Mouse (Mus musculus) kidney, postnatal 4 days (tissue): ENCODE measurements at regions not wholly inside any gene's neighbourhood (a gene's known extent, or its start where the extent isn't known, plus 50 kb on each side); places are given as distances from the start of the nearest gene placed in this dataset.
"Not testable (repeated sequence)": the region's sequence is repeated elsewhere in the genome, so short reads cannot be mapped to it uniquely, and the experiment has no call there.

Experiments
- DNase-seq, 2 experiments: peaks; one replicate each; pipeline ENCODE4 v3.0.0; 2021; ENCODE audit warnings: mixed read lengths in 2 of 2

GRCm38 (mm10) chr4:22131751-22132736 lies 200.9 kb downstream of the Faxc start:
- DNase-seq, result peak; percentile 13 to 38

DNA sequence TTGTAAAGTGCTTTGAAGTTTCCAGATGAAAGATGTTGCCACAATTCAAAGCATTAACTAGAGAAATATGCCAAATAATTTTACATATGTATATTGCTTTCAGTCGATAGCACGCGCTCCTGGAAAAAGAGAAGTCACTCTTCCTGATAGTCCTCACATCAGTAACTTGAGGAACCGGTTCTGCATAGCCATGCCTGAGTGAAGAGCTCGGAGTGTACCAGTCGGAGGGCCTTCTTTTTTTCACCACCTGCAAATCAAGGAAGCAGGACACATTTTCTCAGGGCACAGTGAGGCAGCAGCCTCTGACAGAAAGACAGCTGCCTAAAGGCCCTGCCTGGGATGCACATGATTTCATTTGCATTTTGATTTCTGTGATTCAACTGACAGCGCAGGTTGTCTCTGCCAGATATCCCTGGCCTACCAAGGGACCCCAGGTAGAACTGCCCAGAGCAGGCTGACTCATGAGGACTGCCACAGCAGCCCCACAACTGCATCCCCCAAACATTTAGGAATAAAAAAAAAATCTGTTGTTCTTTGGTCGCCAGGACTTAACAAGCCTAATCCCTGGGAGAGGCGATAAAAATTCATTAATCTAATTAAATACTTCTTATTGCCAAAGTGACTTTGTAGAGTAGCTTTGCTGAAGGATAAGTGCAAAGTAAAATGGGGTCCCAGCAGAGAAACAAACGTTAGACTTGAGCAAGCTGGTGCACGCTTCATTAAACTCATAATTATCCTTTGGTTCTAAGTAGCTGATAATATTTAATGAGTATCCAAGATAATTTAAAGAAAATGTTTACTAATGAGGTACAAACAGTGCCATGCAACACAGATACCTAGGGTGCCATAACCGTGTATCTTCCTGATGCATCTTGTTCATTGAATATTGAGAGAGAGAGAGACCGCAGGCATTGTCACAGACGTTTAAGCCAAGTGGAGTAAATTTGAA lies 202.7 kb downstream of the Faxc start:
- DNase-seq, result peak in 1 of 2 experiments; percentile 7

- no peak for DNase-seq
Observed at GRCm38 (mm10) chr4:22140122-22140521, 209.0 kb downstream of the Faxc start.

DNA sequence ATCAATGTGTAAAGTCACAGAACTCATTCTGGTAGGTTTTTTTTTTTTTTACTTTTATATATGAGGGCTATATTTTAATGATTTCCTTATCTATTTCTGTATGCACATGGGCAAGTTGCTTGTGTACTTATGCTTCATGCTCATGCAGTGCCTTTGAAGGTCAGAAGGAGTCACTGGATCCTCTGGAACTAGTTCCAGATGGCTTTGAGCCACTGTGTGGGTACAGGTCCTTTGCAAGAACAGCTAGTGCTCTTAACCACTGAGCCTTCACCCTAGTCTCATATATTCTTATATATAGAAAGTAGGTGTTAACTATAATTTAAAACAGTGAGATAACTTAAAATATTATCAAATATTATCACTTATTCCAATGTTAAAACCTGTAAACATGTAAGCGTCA lies 212.4 kb downstream of the Faxc start:
- DNase-seq, result no peak

DNA sequence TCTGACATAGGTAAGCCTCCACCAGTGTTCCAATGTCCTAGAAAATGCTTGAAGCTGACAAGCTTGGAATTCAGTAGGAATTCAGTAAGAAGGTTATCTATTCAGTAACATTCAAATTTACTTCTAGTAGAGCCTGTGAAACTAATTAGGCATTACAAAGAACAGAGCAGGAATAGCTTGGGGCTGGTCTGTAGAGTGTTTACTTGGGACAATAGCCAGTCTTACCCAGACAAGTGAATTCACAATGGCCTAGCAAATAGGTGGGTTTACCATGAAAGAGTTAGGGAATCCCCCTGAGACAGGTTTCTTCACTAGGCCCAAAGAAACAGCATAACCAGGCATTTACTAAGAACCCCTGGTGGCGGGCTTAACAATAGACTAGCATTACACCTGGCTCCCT lies 212.5 kb upstream of the Fbxl4 start:
- DNase-seq, result not testable (repeated sequence)

GRCm38 (mm10) chr4:22146648-22147409 lies 210.5 kb upstream of the Fbxl4 start:
- peak; percentile 10 to 13 for DNase-seq

DNA sequence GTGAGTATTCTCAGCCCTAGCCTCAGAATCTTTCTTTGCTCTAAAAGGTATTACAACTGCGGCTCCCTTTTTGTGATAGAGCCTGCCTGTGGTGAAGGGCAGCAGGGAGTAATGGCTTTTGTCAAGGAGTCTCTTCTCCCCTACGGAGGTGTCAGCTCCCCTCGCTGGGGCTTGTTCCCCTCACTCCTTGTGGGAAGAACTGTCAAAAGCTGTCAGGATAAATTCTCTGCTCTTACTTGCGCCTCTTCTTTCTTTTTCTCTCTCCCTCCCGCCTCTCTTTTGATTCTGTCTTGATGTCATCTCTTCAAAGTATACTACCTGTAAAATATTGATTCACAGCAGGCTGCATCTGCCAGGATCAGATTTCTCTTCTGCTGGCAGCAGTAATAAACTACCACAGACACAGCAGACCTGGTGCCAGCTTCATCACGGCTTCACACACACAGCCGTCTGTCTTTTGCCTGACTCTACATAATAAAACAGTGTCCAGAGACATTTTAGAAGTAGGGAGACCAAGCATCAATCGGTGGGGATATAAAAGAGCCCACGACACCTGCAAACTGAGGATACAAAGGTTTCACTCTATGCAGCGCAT lies 205.3 kb upstream of the Fbxl4 start:
- DNase-seq, result no peak

DNA sequence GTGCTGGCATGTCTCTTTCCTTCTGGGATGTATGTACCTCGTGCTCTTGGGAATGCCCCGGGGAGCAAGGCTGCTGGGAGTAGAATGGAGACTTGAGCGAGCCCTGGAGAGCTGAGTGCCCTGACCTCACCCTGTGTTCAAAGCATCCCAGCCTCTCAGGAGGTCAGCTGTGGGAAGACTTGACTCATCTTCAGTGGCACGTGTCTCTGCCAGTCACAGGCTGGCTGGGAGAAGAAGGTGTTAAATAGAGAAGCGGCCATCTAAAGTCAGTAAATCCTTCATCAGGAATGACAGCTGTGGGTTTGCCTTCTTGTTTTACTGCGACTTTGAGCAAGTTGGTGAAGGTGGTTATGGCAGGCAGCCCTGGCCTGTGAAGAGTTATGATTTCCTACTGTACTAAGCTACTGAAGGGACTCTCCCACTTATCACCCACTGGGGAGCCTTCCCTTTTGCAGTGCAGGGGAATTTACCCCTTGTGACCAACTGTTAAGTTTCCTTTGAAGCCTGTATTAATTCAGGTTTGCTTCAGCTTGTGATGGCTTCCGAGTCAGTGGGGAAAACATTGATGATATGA lies 204.3 kb upstream of the Fbxl4 start:
- DNase-seq, result no peak

DNA sequence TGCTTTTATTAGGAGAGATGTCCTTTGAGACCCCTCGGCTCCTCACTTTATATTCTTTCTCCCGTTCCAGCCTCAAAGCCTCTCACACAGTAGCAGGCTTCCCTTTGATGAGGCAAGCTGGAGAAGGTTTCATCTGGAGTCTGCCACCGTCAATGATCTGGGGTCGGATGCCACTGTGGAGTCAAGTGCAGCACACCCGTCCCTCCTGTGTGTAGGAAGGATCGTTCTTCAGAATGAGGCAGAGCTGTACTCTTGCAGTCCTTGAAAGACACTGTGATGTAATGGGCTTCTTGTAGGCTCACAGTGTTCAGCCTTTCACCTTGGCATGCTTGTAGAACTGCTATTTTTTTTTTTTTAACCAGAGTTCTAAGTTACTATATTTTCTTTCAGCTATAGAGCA lies 203.7 kb upstream of the Fbxl4 start:
- no peak for DNase-seq

- peak in 1 of 2 experiments; percentile 2 for DNase-seq
Observed at GRCm38 (mm10) chr4:22186422-22186821, 170.9 kb upstream of the Fbxl4 start.

- DNase-seq, result no peak
Observed at GRCm38 (mm10) chr4:22188141-22189006, 169.0 kb upstream of the Fbxl4 start.

- peak in 1 of 2 experiments; percentile 3 for DNase-seq
Observed at GRCm38 (mm10) chr4:22196501-22196900, 160.8 kb upstream of the Fbxl4 start.

DNA sequence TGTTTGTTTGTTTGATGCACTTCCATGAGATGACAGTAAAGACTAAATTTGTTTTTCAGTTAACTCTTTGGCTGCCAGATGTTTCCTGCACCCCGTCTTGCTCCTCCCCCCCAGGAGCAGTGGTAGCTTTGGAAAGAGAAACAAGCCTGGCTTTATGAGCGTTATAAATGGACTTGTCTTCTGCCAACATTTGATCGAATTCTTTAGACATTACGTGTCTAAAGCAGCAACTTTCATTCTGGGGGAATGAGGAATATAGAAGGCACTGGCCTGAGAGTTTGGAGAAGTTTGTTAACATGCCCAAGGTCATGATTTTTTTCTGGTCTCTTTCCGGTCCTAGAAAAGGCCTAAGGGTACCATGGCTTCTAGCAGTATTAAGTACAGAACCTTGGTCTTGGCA lies 148.8 kb upstream of the Fbxl4 start:
- no peak for DNase-seq

DNA sequence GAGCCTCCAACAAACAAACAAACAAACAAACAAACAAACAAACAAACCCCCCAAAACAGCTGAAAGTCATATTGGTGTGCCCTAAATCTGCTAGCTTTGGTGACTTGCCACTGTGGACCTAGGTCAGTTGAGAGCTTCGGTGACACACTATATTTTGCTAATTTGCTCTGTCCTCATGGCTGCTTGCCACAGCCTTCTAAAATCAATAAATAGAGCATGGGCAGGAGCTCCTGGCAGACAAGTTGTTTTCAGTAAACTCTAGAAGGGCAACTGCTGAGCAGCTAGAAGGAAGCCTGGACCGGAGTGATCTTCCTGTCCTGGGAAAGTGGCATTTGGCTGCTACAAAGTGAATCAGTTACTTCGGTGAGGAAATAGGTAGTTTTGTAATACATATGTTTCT lies 119.7 kb upstream of the Fbxl4 start:
- DNase-seq, result no peak

- not testable (repeated sequence) for DNase-seq
Observed at GRCm38 (mm10) chr4:22250276-22250675, 107.1 kb upstream of the Fbxl4 start.

DNA sequence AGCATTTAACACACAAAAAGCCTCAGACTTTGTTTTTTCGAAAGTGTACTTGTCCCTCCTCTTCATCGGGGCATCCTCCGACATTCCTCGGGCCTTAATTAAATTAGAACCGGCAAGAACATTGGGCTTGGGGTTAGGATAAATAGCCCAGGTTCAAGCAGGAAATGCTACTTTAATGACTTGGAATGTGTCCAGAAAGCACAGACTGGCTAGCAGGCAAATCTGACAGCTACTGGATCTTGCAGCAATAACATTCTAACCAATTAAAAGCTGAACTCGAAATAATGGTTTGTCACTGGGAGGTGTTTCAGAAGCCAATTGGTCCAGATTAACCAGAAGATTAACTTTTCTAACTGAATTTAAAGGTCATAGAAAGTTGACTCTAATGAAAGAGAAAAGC lies 93.4 kb upstream of the Fbxl4 start:
- peak in 1 of 2 experiments; percentile 8 for DNase-seq

DNA sequence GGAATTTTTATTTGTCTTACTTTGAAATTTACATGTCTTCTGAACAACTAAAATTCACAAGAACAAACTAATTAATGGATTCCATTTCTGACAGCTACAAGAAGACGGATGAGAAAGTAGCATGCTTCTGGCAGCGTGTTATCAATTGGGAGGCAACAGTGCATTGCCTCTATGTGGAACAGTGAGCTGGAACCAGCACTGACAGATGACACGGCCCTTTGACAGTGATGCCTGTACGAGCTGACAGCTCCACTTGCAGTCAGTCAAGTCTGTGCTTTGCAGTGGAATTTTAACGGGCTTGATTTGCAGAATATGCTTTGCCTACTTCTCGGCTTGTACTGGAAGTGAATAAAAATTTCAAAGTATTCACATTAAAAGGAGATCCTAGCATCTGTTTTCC lies 88.3 kb upstream of the Fbxl4 start:
- no peak for DNase-seq

DNA sequence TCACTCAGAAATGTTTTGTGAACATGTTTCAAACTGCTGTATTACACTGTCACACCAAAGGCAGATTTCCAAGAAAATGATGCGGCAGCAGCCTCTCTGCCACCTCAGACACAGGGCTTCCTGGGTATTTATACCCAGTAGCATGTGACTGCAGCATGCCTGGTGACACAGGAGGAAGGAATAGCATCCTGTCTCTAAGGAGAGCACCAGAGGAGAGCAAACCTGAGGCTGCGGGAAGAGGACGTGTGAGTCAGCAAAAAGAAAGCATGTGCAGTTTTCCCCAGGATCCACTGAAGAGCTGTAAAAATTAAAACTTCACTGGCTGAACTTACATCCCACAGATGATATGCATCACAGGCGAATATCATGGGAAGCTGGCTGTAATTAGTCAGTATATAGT lies 83.2 kb upstream of the Fbxl4 start:
- DNase-seq, result no peak

GRCm38 (mm10) chr4:22282536-22283323 lies 74.6 kb upstream of the Fbxl4 start:
- no peak for DNase-seq

- no peak for DNase-seq
Observed at GRCm38 (mm10) chr4:22292169-22292568, 65.2 kb upstream of the Fbxl4 start.
